12 mouse cellular contexts compared by ENCODE assay signal in genomic region chr4:21535973-21536372, GRCm38 (mm10).
DNase-seq lines count a peak whose midpoint lies in the region; ATAC-seq and TF ChIP-seq lines count a peak whose summit lies in the region.
"Had no signal": no experiment of that assay in that cellular context is flagged by ENCODE, and none has a peak within 500 bp of the region (broad histone marks: within the 10 kb centered on the region; RNA-seq: fewer than 3 reads in every experiment).

No protein-coding gene starts in this region.

- no peak for TF ChIP-seq EP300 in liver, postnatal 0 days (IDR thresholded peaks at IDR 0.05; ENCODE audit: low read depth)

- no peaks in the 10 kb centered on the region for H3K27me3 ChIP-seq in embryonic facial prominence, embryonic 11.5 days (ENCODE audit: control insufficient read depth, insufficient read depth, low read length)
- H3K27me3 ChIP-seq in embryonic facial prominence, embryonic 10.5 days (replicated peaks; ENCODE audit: low read depth, poor library complexity, severe bottlenecking) = no peaks in the 10 kb centered on the region
- H3K27me3 ChIP-seq in liver, postnatal 0 days (ENCODE audit: insufficient read depth, low read length) = no peaks in the 10 kb centered on the region
- no peaks in the 10 kb centered on the region for H3K27me3 ChIP-seq in liver, embryonic 12.5 days (replicated peaks)
- H3K27me3 ChIP-seq in neural tube, embryonic 15.5 days (replicated peaks) = no peaks in the 10 kb centered on the region
- H3K27me3 ChIP-seq: embryonic facial prominence, embryonic 15.5 days; heart, embryonic 13.5 days had no signal

- no peak for ATAC-seq in embryonic facial prominence, embryonic 11.5 days (replicated peaks; ENCODE audit: insufficient number of reproducible peaks, low FRiP score, low TSS enrichment, low read depth)
- ATAC-seq in liver, postnatal 0 days = no peak
- ATAC-seq in liver, embryonic 12.5 days = no peak
- 0 out of 2 replicates have a peak, but pooled peaks have one; percentile 56 for ATAC-seq in common myeloid progenitor, adult 5-6 weeks (replicated peaks; ENCODE audit: low read depth, poor library complexity, severe bottlenecking)
- peak; percentile 63; the same call in 1 of the 2 replicates for ATAC-seq in neural tube, embryonic 15.5 days (ENCODE audit: low FRiP score)

- peak; percentile 37 for DNase-seq in embryonic facial prominence, embryonic 11.5 days (ENCODE audit: low spot score)
- DNase-seq in embryonic facial prominence, embryonic 10.5 days (ENCODE audit: low spot score) = no peak
- DNase-seq in liver, postnatal 0 days = no peak
- no peak for DNase-seq in urinary bladder, postnatal 14 days (ENCODE audit: low spot score)
- DNase-seq in left cerebral cortex, adult 18-20 months (ENCODE audit: low spot score in 2 of 2) = no peak
- DNase-seq: kidney, postnatal 14 days; right cerebral cortex, adult 18-20 months had no signal

- H3K4me2 ChIP-seq in embryonic facial prominence, embryonic 11.5 days (ENCODE audit: low read depth, low read length) = no peak overlapping the region
- no peak overlapping the region for H3K4me2 ChIP-seq in liver, postnatal 0 days (ENCODE audit: low read depth, low read length)
- no peak overlapping the region for H3K4me2 ChIP-seq in liver, embryonic 12.5 days
- H3K4me2 ChIP-seq in neural tube, embryonic 15.5 days = no peak overlapping the region
- H3K4me2 ChIP-seq: embryonic facial prominence, embryonic 15.5 days; heart, embryonic 13.5 days had no signal

- H3K27ac ChIP-seq in embryonic facial prominence, embryonic 11.5 days (replicated peaks; ENCODE audit: low read depth, low read length) = no peak overlapping the region
- no peak overlapping the region for H3K27ac ChIP-seq in embryonic facial prominence, embryonic 10.5 days (replicated peaks)
- H3K27ac ChIP-seq in liver, postnatal 0 days (ENCODE audit: low read depth) = no peak overlapping the region
- H3K27ac ChIP-seq in liver, embryonic 12.5 days = no peak overlapping the region
- no peak overlapping the region for H3K27ac ChIP-seq in neural tube, embryonic 15.5 days (replicated peaks)
- H3K27ac ChIP-seq: embryonic facial prominence, embryonic 15.5 days; heart, embryonic 13.5 days had no signal

- H3K4me1 ChIP-seq in embryonic facial prominence, embryonic 11.5 days (ENCODE audit: control insufficient read depth, insufficient read depth, low read length) = no peaks in the 10 kb centered on the region
- H3K4me1 ChIP-seq in embryonic facial prominence, embryonic 10.5 days = no peaks in the 10 kb centered on the region
- no peaks in the 10 kb centered on the region for H3K4me1 ChIP-seq in liver, postnatal 0 days (ENCODE audit: insufficient read depth)
- H3K4me1 ChIP-seq in liver, embryonic 12.5 days = no peaks in the 10 kb centered on the region
- no peaks in the 10 kb centered on the region for H3K4me1 ChIP-seq in neural tube, embryonic 15.5 days
- H3K4me1 ChIP-seq: embryonic facial prominence, embryonic 15.5 days; heart, embryonic 13.5 days had no signal

- H3K9ac ChIP-seq in embryonic facial prominence, embryonic 11.5 days (replicated peaks; ENCODE audit: low read length) = no peak overlapping the region
- H3K9ac ChIP-seq in liver, postnatal 0 days (replicated peaks) = no peak overlapping the region
- no peak overlapping the region for H3K9ac ChIP-seq in liver, embryonic 12.5 days
- no peak overlapping the region for H3K9ac ChIP-seq in neural tube, embryonic 15.5 days (replicated peaks)
- H3K9ac ChIP-seq: embryonic facial prominence, embryonic 15.5 days; heart, embryonic 13.5 days had no signal

- no peaks in the 10 kb centered on the region for H3K9me3 ChIP-seq in embryonic facial prominence, embryonic 11.5 days (replicated peaks; ENCODE audit: control insufficient read depth, low read length)
- H3K9me3 ChIP-seq in embryonic facial prominence, embryonic 10.5 days = no peaks in the 10 kb centered on the region
- no peaks in the 10 kb centered on the region for H3K9me3 ChIP-seq in liver, postnatal 0 days (ENCODE audit: low read length)
- H3K9me3 ChIP-seq in liver, embryonic 12.5 days (replicated peaks) = no peaks in the 10 kb centered on the region
- H3K9me3 ChIP-seq in neural tube, embryonic 15.5 days (replicated peaks) = no peaks in the 10 kb centered on the region
- H3K9me3 ChIP-seq: embryonic facial prominence, embryonic 15.5 days; heart, embryonic 13.5 days had no signal

- 32% methylated on average over 2 of the region's 2 CpGs for WGBS in embryonic facial prominence, embryonic 11.5 days
- WGBS in embryonic facial prominence, embryonic 10.5 days = 30% methylated on average over 2 of the region's 2 CpGs
- WGBS in liver, postnatal 0 days (ENCODE audit: insufficient replicate concordance) = 26% methylated on average over 2 of the region's 2 CpGs
- WGBS in liver, embryonic 12.5 days (ENCODE audit: insufficient replicate concordance) = 30% methylated on average over 2 of the region's 2 CpGs
- 31% methylated on average over 2 of the region's 2 CpGs for WGBS in neural tube, embryonic 15.5 days

- no peaks in the 10 kb centered on the region for H3K36me3 ChIP-seq in embryonic facial prominence, embryonic 11.5 days (replicated peaks; ENCODE audit: control insufficient read depth, insufficient read depth, low read depth, low read length)
- H3K36me3 ChIP-seq in embryonic facial prominence, embryonic 10.5 days (replicated peaks) = no peaks in the 10 kb centered on the region
- H3K36me3 ChIP-seq in liver, postnatal 0 days (replicated peaks; ENCODE audit: insufficient read depth, low read length) = no peaks in the 10 kb centered on the region
- no peaks in the 10 kb centered on the region for H3K36me3 ChIP-seq in liver, embryonic 12.5 days
- no peaks in the 10 kb centered on the region for H3K36me3 ChIP-seq in neural tube, embryonic 15.5 days
- H3K36me3 ChIP-seq: embryonic facial prominence, embryonic 15.5 days; heart, embryonic 13.5 days had no signal

- peak; percentile 42 for TF ChIP-seq CTCF in liver, postnatal 0 days (IDR thresholded peaks at IDR 0.05; ENCODE audit: low read depth)

- no peak overlapping the region for H3K4me3 ChIP-seq in embryonic facial prominence, embryonic 11.5 days (ENCODE audit: low read depth, low read length)
- H3K4me3 ChIP-seq in embryonic facial prominence, embryonic 10.5 days = no peak overlapping the region
- no peak overlapping the region for H3K4me3 ChIP-seq in liver, postnatal 0 days (ENCODE audit: low read depth, low read length)
- no peak overlapping the region for H3K4me3 ChIP-seq in liver, embryonic 12.5 days
- H3K4me3 ChIP-seq in neural tube, embryonic 15.5 days (replicated peaks) = no peak overlapping the region
- H3K4me3 ChIP-seq: embryonic facial prominence, embryonic 15.5 days; heart, embryonic 13.5 days had no signal

Comparison
In these comparisons a context has a peak if more than half of its experiments do, and no peak if none do; other contexts are left out.
1. ATAC-seq: peak in common myeloid progenitor, adult 5-6 weeks (single experiment) and neural tube, embryonic 15.5 days (single experiment); none in embryonic facial prominence, embryonic 11.5 days (single experiment), liver, postnatal 0 days (single experiment) and liver, embryonic 12.5 days (single experiment).